Mouse (Mus musculus): ENCODE measurements around the gene Fam83f.

Fam83f gene

GRCm38 (mm10) chr15:80672810-80673209 is 1.2 kb downstream of the Fam83f start:
- no peak for DNase-seq

GRCm38 (mm10) chr15:80673337-80674095 is 1.9 kb downstream of the Fam83f start:
- DNase-seq = no peak

GRCm38 (mm10) chr15:80674700-80675099 is 3.1 kb downstream of the Fam83f start:
- DNase-seq = no peak

GRCm38 (mm10) chr15:80679515-80680215 is 8.0 kb downstream of the Fam83f start:
- no peak for DNase-seq

GRCm38 (mm10) chr15:80680347-80681030 is 8.8 kb downstream of the Fam83f start:
- DNase-seq = no peak

- DNase-seq = peak; percentile 78
Observed at GRCm38 (mm10) chr15:80681466-80681881, 9.8 kb downstream of the Fam83f start.

- no peak for DNase-seq
Observed at GRCm38 (mm10) chr15:80682343-80682742, 10.7 kb downstream of the Fam83f start.

GRCm38 (mm10) chr15:80683151-80683550 is 11.5 kb downstream of the Fam83f start:
- DNase-seq = no peak

- DNase-seq = no peak
Observed at GRCm38 (mm10) chr15:80683990-80684389, 12.3 kb downstream of the Fam83f start.

- DNase-seq = no peak
Observed at GRCm38 (mm10) chr15:80684786-80685602, 13.3 kb downstream of the Fam83f start.

- no peak for DNase-seq
Observed at GRCm38 (mm10) chr15:80685603-80685895, 13.9 kb downstream of the Fam83f start.

- DNase-seq = no peak
Observed at GRCm38 (mm10) chr15:80688536-80688935, 16.9 kb downstream of the Fam83f start.

GRCm38 (mm10) chr15:80693492-80693891 is 21.8 kb downstream of the Fam83f start:
- DNase-seq = no peak

GRCm38 (mm10) chr15:80694125-80694910 is 22.7 kb downstream of the Fam83f start:
- peak; percentile 88 to 90 for DNase-seq

- DNase-seq = peak; percentile 45
Observed at GRCm38 (mm10) chr15:80697564-80697963, 25.9 kb downstream of the Fam83f start.

GRCm38 (mm10) chr15:80701481-80702257 is 30.0 kb downstream of the Fam83f start:
- DNase-seq = no peak

GRCm38 (mm10) chr15:80702910-80703309 is 31.3 kb downstream of the Fam83f start:
- no peak for DNase-seq

GRCm38 (mm10) chr15:80703495-80703894 is 31.8 kb downstream of the Fam83f start:
- DNase-seq = no peak

- peak; percentile 85 for DNase-seq
Observed at GRCm38 (mm10) chr15:80704267-80704666, 32.6 kb downstream of the Fam83f start.

- DNase-seq = peak; percentile 74 to 76
Observed at GRCm38 (mm10) chr15:80705828-80706549, 34.3 kb downstream of the Fam83f start.

- no peak for DNase-seq
Observed at GRCm38 (mm10) chr15:80706596-80706995, 34.9 kb downstream of the Fam83f start.
